Mouse (Mus musculus) kidney, adult 2 months (tissue): ENCODE measurements around the gene Top1.

ENCODE experiments used
- CTCF ChIP-seq: fragments of 200-500 bp; conservative IDR thresholded peaks from 2 replicates; pipeline ENCODE4 v1.5.1; 2011; ENCODE audit warnings: low read depth, mild to moderate bottlenecking, control low read depth, low read length, moderate library complexity, mixed read lengths; ENCODE audit not compliant: insufficient read depth, insufficient read length
- POLR2A ChIP-seq: fragments of 200-500 bp; IDR thresholded peaks from one replicate; pipeline ENCODE4 v1.6.1; 2011; ENCODE audit warnings: low read depth, low read length, control low read depth

DNA sequence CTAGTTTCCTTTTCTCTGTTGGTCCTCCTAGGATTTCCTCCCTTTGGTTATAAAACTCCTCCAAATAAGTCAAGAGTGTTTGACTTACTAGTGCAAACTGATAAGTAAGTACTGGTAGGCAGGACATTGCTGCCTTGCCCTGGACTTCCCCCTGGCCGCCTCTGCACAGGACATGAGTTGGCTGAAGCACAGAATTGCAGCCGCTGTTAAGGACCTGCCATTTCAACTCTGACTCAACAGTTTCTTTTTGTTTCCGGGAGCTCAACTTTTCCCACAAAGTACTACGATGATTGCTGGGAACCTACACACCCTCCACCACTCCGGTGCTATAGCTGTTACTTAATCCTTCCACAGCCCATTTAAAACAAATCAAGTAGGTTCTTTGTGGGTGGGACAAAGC lies 54.6 kb downstream of the Top1 start:
- no peak for TF ChIP-seq POLR2A
- no peak for TF ChIP-seq CTCF
